Mouse (Mus musculus) MEL-GATA-1-ER (cell line): ENCODE data around the gene Maml2.

Source experiments
- DNase-seq: peaks from one replicate; pipeline ENCODE4 v3.0.0-alpha.2; 2012; ENCODE audit warnings: low read depth; ENCODE audit errors: extremely low read depth

Maml2 gene

GRCm38 (mm10) chr9:13446703-13447285, 149.0 kb downstream of the Maml2 start, which contains the start of gene Gm17571:
Gm17571 (minus strand) TSS chr9:13446753.
- DNase-seq: no peak

GRCm38 (mm10) chr9:13448716-13449115, 151.0 kb downstream of the Maml2 start:
- DNase-seq: no peak

GRCm38 (mm10) chr9:13454651-13455123, 156.9 kb downstream of the Maml2 start:
- DNase-seq: no peak

GRCm38 (mm10) chr9:13455231-13455630, 157.5 kb downstream of the Maml2 start:
- DNase-seq: no peak

- DNase-seq: no peak
These were observed 160.0 kb downstream of the Maml2 start for GRCm38 (mm10) chr9:13457774-13458173.

GRCm38 (mm10) chr9:13459371-13459770, 161.6 kb downstream of the Maml2 start:
- no peak for DNase-seq

- DNase-seq: no peak
These were observed 162.3 kb downstream of the Maml2 start for GRCm38 (mm10) chr9:13460012-13460411.

- no peak for DNase-seq
These were observed 163.2 kb downstream of the Maml2 start for GRCm38 (mm10) chr9:13460926-13461325.

- no peak for DNase-seq
These were observed 167.7 kb downstream of the Maml2 start for GRCm38 (mm10) chr9:13465358-13466020.

GRCm38 (mm10) chr9:13466351-13466750, 168.6 kb downstream of the Maml2 start:
- DNase-seq: no peak

- DNase-seq: no peak
These were observed 169.1 kb downstream of the Maml2 start for GRCm38 (mm10) chr9:13466816-13467215.

- DNase-seq: no peak
These were observed 170.0 kb downstream of the Maml2 start for GRCm38 (mm10) chr9:13467745-13468144.

GRCm38 (mm10) chr9:13468778-13469177, 171.0 kb downstream of the Maml2 start:
- DNase-seq: no peak

GRCm38 (mm10) chr9:13470013-13470412, 172.3 kb downstream of the Maml2 start:
- DNase-seq: no peak

- DNase-seq: no peak
These were observed 177.2 kb downstream of the Maml2 start for GRCm38 (mm10) chr9:13474951-13475350.

GRCm38 (mm10) chr9:13479275-13479674, 181.5 kb downstream of the Maml2 start:
- no peak for DNase-seq

GRCm38 (mm10) chr9:13483199-13484068, 185.7 kb downstream of the Maml2 start:
- DNase-seq: no peak

- no peak for DNase-seq
These were observed 186.8 kb downstream of the Maml2 start for GRCm38 (mm10) chr9:13484267-13485240.

GRCm38 (mm10) chr9:13485914-13486313, 188.2 kb downstream of the Maml2 start:
- no peak for DNase-seq

GRCm38 (mm10) chr9:13491107-13491506, 193.3 kb downstream of the Maml2 start:
- DNase-seq: no peak
